Mouse (Mus musculus): Measurements from ENCODE around the gene Sox5. TPM values are rescaled to one million over a fixed set of nuclear protein-coding genes. Genes with fewer than 3 reads are reported as not detected.

The Sox5 gene
- polyA plus RNA-seq, 1 experiment, result 2.5 TPM

DNA sequence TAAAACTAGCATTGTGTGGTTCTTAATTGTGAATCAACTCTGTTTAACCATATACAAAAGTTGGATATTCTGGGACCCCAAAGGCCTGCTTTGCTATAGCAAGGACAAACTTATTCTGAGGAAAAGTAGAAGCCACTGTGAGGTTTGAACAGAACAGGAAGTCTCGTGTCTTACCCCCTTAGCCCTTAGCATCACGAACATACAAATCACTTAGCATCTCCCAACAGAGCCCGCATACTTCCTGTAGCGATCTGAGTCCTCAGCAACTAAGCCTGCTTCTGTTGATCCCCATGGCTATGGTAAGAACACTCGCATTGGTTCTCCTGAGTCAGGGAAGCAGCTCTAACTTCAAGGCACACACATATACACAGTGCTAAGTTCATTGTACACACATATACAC lies 337.4 kb downstream of the Sox5 start:
- WGBS, result 38% methylated on average over 5 of the region's 5 CpGs
- no peak for TF ChIP-seq CTCF (IDR thresholded peaks at IDR 0.05; ENCODE audit: extremely low read depth, insufficient read depth, insufficient read length, insufficient replicate concordance)
- no peak for TF ChIP-seq POLR2A (IDR thresholded peaks at IDR 0.05; ENCODE audit: low read depth, low read length)
- Histone ChIP-seq H3K4me3 (ENCODE audit: extremely low read depth, insufficient read depth, insufficient read length) (no peak overlapping the region), H3K4me1 (ENCODE audit: control insufficient read depth, insufficient read depth, insufficient read length) (no peaks in the 10 kb centered on the region), H3K27ac (ENCODE audit: insufficient read depth, low read length) (no peak overlapping the region), H3K27me3 (ENCODE audit: control insufficient read depth, insufficient read depth, low read length) (no peaks in the 10 kb centered on the region), H3K36me3 (ENCODE audit: control insufficient read depth, insufficient read depth, low read length) (no peaks in the 10 kb centered on the region)
- DNase-seq (ENCODE audit: low read depth in 1 of 2, low spot score in 2 of 2), result no peak

DNA sequence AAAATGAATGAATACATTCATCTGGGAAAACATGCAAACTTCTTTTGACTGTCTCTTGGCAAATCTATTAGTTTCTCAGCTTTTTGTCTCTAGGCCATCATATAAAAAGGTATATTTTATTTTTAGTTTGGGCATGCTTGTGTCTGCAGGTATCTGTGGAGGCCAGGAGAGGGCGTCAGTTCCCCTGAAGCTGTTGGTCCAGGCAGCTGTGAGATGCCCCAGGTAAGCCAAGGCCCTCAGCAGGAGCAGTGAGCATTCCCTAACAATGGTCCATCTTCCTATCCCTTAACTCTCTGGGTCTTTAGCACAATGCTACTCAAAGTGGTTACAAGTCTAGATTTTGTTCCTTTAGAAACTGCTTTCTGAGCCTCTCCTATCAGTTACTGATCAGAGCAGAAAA lies 338.1 kb downstream of the Sox5 start:
- Histone ChIP-seq H3K27ac (ENCODE audit: insufficient read depth, low read length) (no peak overlapping the region), H3K27me3 (ENCODE audit: control insufficient read depth, insufficient read depth, low read length) (no peaks in the 10 kb centered on the region), H3K4me3 (ENCODE audit: extremely low read depth, insufficient read depth, insufficient read length) (no peak overlapping the region), H3K4me1 (ENCODE audit: control insufficient read depth, insufficient read depth, insufficient read length) (no peaks in the 10 kb centered on the region), H3K36me3 (ENCODE audit: control insufficient read depth, insufficient read depth, low read length) (no peaks in the 10 kb centered on the region)
- DNase-seq (ENCODE audit: low read depth in 1 of 2, low spot score in 2 of 2), result no peak
- TF ChIP-seq CTCF (IDR thresholded peaks at IDR 0.05; ENCODE audit: extremely low read depth, insufficient read depth, insufficient read length, insufficient replicate concordance), result no peak
- no peak for TF ChIP-seq POLR2A (IDR thresholded peaks at IDR 0.05; ENCODE audit: low read depth, low read length)
- whole genome bisulfite sequencing, result 78% methylated on average over 1 of the region's 1 CpGs

GRCm38 (mm10) chr6:144429276-144429675 lies 352.5 kb downstream of the Sox5 start:
- 81% methylated on average over 5 of the region's 5 CpGs for WGBS
- no peak for DNase-seq (ENCODE audit: low read depth in 1 of 2, low spot score in 2 of 2)
- Histone ChIP-seq H3K4me3 (ENCODE audit: extremely low read depth, insufficient read depth, insufficient read length) (no peak overlapping the region), H3K4me1 (ENCODE audit: control insufficient read depth, insufficient read depth, insufficient read length) (no peaks in the 10 kb centered on the region), H3K36me3 (ENCODE audit: control insufficient read depth, insufficient read depth, low read length) (no peaks in the 10 kb centered on the region), H3K27me3 (ENCODE audit: control insufficient read depth, insufficient read depth, low read length) (no peaks in the 10 kb centered on the region), H3K27ac (ENCODE audit: insufficient read depth, low read length) (no peak overlapping the region)
- TF ChIP-seq POLR2A (IDR thresholded peaks at IDR 0.05; ENCODE audit: low read depth, low read length), result no peak

GRCm38 (mm10) chr6:144408030-144408429 lies 373.7 kb downstream of the Sox5 start:
- no peaks in the 10 kb centered on the region for H3K36me3 ChIP-seq (ENCODE audit: control insufficient read depth, insufficient read depth, low read length)
- no peak for DNase-seq (ENCODE audit: low read depth in 1 of 2, low spot score in 2 of 2)
- H3K27me3 ChIP-seq (ENCODE audit: control insufficient read depth, insufficient read depth, low read length), result no peaks in the 10 kb centered on the region
- H3K4me1 ChIP-seq (ENCODE audit: control insufficient read depth, insufficient read depth, insufficient read length), result no peaks in the 10 kb centered on the region
- no peak overlapping the region for H3K4me3 ChIP-seq (ENCODE audit: extremely low read depth, insufficient read depth, insufficient read length)
- WGBS, result 92% methylated on average over 3 of the region's 3 CpGs
- no peak overlapping the region for H3K27ac ChIP-seq (ENCODE audit: insufficient read depth, low read length)
- TF ChIP-seq CTCF (IDR thresholded peaks at IDR 0.05; ENCODE audit: extremely low read depth, insufficient read depth, insufficient read length, insufficient replicate concordance) (no peak), POLR2A (IDR thresholded peaks at IDR 0.05; ENCODE audit: low read depth, low read length) (no peak)

- 64% methylated on average over 10 of the region's 10 CpGs for WGBS
- no peak overlapping the region for H3K27ac ChIP-seq (ENCODE audit: insufficient read depth, low read length)
- no peaks in the 10 kb centered on the region for H3K27me3 ChIP-seq (ENCODE audit: control insufficient read depth, insufficient read depth, low read length)
- no peak for DNase-seq (ENCODE audit: low read depth in 1 of 2, low spot score in 2 of 2)
- no peaks in the 10 kb centered on the region for H3K36me3 ChIP-seq (ENCODE audit: control insufficient read depth, insufficient read depth, low read length)
- H3K4me1 ChIP-seq (ENCODE audit: control insufficient read depth, insufficient read depth, insufficient read length), result no peaks in the 10 kb centered on the region
- no peak overlapping the region for H3K4me3 ChIP-seq (ENCODE audit: extremely low read depth, insufficient read depth, insufficient read length)
- no peak for TF ChIP-seq POLR2A (IDR thresholded peaks at IDR 0.05; ENCODE audit: low read depth, low read length)
- no peak for TF ChIP-seq CTCF (IDR thresholded peaks at IDR 0.05; ENCODE audit: extremely low read depth, insufficient read depth, insufficient read length, insufficient replicate concordance)
Measured at GRCm38 (mm10) chr6:144398115-144398514, 383.7 kb downstream of the Sox5 start.

DNA sequence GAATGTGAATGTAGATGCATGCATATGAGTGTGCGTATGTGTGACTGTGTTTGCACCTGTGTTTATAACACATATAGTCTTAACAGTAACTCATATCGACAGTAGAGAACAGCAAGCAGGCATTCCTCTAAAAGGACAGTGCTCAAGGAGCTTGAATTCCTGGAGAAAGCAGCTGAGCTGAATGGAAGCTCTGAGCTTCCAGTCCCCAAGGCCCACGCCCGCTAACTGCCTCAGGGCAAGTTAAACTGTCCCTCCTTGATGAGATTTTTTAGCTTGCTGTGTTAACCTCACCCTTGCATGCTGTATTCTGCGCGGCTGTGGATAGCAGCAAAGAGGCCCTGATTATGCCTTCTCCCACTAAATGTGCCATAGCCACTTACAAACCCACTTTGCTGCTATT lies 388.6 kb downstream of the Sox5 start:
- Histone ChIP-seq H3K4me1 (ENCODE audit: control insufficient read depth, insufficient read depth, insufficient read length) (no peaks in the 10 kb centered on the region), H3K27ac (ENCODE audit: insufficient read depth, low read length) (no peak overlapping the region), H3K27me3 (ENCODE audit: control insufficient read depth, insufficient read depth, low read length) (no peaks in the 10 kb centered on the region), H3K4me3 (ENCODE audit: extremely low read depth, insufficient read depth, insufficient read length) (no peak overlapping the region), H3K36me3 (ENCODE audit: control insufficient read depth, insufficient read depth, low read length) (no peaks in the 10 kb centered on the region)
- TF ChIP-seq POLR2A (IDR thresholded peaks at IDR 0.05; ENCODE audit: low read depth, low read length) (no peak), CTCF (IDR thresholded peaks at IDR 0.05; ENCODE audit: extremely low read depth, insufficient read depth, insufficient read length, insufficient replicate concordance) (no peak)
- WGBS, result 92% methylated on average over 6 of the region's 6 CpGs
- no peak for DNase-seq (ENCODE audit: low read depth in 1 of 2, low spot score in 2 of 2)

- no peak for DNase-seq (ENCODE audit: low read depth in 1 of 2, low spot score in 2 of 2)
- WGBS, result 90% methylated on average over 14 of the region's 14 CpGs
- H3K4me3 ChIP-seq (ENCODE audit: extremely low read depth, insufficient read depth, insufficient read length), result no peak overlapping the region
- no peak overlapping the region for H3K27ac ChIP-seq (ENCODE audit: insufficient read depth, low read length)
- no peaks in the 10 kb centered on the region for H3K27me3 ChIP-seq (ENCODE audit: control insufficient read depth, insufficient read depth, low read length)
- no peaks in the 10 kb centered on the region for H3K4me1 ChIP-seq (ENCODE audit: control insufficient read depth, insufficient read depth, insufficient read length)
- H3K36me3 ChIP-seq (ENCODE audit: control insufficient read depth, insufficient read depth, low read length), result no peaks in the 10 kb centered on the region
- TF ChIP-seq POLR2A (IDR thresholded peaks at IDR 0.05; ENCODE audit: low read depth, low read length), result no peak
- no peak for TF ChIP-seq CTCF (IDR thresholded peaks at IDR 0.05; ENCODE audit: extremely low read depth, insufficient read depth, insufficient read length, insufficient replicate concordance)
Measured at GRCm38 (mm10) chr6:144389333-144390054, 392.3 kb downstream of the Sox5 start.

All from spleen, adult 2 months (tissue).